Mouse (Mus musculus): Measurements from ENCODE around the gene Btf3l4.

The Btf3l4 gene

DNA sequence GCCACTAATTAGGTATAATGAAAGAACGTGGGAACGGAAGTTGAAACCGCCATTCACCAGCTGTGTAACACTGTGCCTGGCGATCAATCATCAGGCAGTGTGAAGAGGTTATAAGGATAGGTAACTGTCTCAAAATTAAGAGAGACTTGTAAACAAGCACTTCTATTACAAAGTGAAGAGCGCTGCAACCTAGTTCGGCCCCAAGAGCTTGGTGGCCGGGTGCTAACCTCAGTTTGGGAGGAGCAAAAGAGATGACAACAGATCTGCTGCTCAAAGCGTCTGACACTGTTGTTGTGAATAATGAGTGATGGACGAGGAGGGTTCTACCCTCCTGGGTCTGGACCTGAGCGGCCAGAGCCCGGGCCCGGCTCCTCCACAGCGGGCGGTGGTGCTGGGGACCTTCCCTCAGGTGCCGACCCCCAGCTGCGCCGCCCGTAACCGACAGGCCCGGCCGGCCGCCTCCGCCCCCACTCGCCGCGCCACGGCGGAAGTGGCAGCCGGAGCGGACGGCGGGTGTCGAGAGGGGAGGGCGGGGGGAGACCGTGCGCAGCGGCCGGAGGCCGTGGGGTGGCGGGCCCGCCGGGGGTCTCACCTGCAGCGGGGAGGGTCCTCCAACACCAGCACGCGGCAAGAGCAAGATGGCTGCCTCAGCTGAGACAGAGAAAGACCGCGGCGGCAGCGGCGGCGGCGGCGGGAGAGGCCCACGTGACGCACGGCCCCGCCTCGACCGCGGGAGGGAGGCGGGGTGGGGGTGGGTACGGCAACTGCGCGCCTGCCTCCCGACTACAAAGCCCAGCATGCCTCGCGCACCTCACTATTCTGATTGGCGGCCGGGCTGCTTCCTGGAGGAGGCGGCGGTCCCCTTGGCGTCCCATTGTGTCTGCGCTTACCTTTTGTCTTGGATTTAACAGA, at the start of gene Btf3l4:
Btf3l4 (minus strand) TSS at position 699 of the 912 bp plus-strand sequence.
- peak; percentile 94 for DNase-seq

GRCm38 (mm10) chr4:108878963-108879822, 45.8 kb upstream of the Btf3l4 start, which contains the start of gene Rab3b:
Gene Rab3b, plus strand, starts transcription at chr4:108879063.
- peak; percentile 43 for DNase-seq

DNA sequence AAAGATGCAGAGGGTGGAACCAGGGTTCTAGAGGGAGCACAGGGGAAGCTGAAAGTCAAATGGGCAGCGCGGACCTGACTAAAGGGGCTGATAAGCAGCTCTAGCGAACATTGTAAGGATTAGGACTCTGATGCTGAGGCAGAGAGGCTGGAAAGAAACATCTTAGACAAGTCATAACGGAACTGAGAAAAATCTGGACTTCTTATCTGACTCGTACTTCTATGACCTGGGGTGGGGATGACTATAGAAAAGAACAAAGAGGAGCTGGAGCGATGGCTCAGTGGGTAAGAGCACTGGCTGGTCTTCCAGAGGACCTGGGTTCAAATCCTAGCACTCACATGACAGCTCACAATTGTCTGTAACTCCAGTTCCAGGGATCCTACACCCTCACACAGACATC, 44.5 kb upstream of the Btf3l4 start:
- DNase-seq = no peak

DNA sequence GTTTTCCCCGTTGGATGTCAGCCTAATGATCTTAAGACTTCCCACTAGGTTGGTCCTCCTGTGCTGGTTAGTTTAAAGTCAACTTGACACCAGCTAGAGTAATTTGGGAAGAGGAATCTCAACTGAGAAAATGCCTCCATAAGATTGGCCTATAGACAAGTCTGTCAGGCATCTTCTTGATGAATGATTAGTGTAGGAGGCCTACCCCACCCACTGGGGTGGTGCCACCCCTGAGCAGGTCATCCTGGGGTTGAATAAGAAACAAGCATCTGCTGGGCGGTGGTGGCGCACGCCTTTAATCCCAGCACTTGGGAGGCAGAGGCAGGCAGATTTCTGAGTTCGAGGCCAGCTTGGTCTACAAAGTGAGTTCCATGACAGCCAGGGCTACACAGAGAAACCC, 40.3 kb upstream of the Btf3l4 start:
- DNase-seq = no peak

GRCm38 (mm10) chr4:108869730-108870374, 36.4 kb upstream of the Btf3l4 start:
- DNase-seq = peak; percentile 89

- no peak for DNase-seq
Measured at GRCm38 (mm10) chr4:108866806-108867205, 33.4 kb upstream of the Btf3l4 start.

GRCm38 (mm10) chr4:108848505-108848848, 15.1 kb upstream of the Btf3l4 start, which contains the start of gene A730015C16Rik:
Gene A730015C16Rik, minus strand, starts transcription at chr4:108848619.
- DNase-seq = no peak

DNA sequence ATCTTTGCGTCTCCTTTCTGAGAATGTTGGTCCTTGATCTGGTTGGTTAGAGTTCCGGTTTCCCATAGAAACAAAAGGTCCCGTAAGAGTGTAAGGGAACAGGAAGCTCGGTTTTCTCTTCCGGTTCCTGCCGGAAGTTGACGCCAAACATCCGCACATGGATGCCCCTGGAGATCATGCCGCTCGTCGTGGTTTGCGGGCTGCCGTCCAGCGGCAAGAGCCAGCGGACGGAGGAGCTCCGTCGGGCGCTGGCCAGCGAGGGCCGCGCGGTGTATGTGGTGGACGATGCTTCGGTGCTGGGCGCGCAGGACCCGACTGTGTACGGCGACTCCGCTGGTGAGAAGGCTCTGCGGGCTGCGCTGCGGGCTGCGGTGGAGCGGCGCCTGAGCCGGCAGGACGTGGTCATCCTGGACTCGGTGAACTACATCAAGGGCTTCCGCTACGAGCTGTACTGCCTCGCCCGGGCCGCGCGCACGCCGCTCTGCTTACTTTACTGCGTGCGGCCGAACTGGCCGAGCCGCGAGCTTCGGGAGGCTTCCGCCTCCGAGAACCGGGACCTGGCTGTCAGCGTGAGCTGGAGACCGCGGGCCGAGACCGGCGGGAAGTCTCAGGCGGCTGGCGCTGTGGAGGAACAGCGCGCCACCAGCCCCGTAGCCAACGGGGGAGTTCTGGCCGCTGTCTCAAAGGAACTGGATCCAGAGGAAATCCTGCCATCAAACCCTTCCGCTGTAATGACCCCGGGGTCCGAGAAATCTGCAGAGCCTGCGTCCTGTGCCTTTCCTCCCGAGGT, 14.5 kb upstream of the Btf3l4 start, which contains the start of gene Kti12:
Kti12 (plus strand) TSS at position 71 of the 790 bp plus-strand sequence.
- DNase-seq = peak; percentile 91

DNA sequence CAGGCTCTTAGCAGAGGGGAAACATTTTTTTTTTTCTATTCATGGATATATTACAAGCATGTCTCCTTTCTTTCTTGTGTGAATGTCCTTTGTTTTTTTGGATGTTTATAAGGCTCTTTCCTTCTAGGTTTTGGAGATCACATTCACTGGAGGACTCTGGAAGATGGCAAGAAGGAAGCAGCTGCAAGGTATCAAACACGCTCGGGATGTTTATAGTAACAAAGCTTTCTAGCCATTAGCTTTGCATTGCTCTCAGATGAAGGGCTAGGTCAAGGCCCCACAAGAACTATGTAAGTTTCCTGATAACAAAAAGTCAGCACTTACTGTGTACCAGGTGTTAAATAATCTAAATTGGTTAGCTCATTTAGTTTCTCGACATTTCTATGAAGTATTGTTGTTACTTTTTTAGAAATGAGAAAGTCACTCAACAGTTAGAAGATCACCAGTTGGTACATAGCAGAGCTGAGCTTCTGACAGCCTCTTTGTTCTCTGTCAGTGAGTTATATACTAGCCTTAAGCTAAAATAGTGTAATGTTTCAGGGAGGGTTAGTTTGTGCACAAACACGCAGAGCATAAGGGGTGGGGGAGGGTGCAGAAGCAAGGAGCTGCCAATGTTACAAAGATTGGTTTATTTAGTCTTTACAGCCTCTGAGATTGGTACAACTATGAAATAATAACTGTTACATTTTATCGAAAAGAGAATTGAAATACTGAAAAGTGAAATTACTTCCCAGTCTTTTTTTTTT, 12.6 kb upstream of the Btf3l4 start:
- no peak for DNase-seq

DNA sequence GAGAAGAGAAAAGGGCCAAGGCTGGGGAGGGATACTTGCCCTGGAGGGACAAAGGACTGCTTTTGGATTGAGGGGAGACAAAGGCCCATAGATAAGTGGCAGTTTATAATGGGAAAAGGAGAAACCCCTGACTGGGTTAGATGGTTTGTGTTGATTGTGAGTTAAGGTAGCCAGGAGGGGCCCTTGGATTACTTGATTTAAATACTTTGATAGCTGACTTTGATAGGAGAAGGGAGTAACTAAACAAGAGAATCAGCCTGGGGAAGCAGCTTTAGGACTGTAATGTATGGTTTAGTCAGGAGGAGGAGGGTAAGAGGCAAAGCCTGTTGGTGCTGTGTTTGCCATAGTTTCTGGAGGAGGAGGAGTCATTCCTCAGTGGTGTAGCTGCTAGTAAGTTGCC, 9.9 kb upstream of the Btf3l4 start:
- DNase-seq = no peak

DNA sequence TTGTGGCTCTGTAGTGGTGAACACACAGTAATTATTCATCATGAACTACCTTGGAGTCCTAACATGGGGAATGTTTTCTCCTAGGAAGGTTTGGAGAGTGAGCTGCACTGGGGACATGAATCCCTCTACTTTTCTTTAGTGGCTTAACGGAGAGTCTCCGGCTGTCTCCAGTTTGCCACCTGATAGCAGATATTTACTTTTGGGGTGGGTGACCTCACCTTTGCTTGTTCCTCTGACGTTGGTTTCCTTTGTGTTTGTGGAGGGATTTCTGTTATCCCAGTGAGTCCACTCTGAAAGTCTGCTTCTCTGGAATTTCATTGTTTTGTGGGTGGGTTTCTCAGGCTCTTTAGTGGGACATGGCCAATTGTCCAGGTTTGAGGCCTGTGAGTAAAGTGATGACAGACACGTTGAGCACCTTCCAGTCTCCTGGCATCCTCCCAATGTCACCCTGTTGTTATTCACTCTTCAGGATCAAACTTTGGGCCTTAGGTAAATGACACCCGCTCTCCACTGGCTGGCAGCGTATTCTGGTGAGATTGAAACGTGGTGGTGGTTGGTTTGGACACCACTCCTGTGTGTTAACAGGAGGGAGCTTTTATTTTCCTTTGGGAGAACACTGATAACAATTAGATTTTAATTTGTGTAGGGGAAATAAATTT, 8.6 kb upstream of the Btf3l4 start:
- no peak for DNase-seq

GRCm38 (mm10) chr4:108838031-108838430, 4.6 kb upstream of the Btf3l4 start:
- DNase-seq = peak; percentile 38

- no peak for DNase-seq
Measured at GRCm38 (mm10) chr4:108835496-108835895, 2.1 kb upstream of the Btf3l4 start.

DNA sequence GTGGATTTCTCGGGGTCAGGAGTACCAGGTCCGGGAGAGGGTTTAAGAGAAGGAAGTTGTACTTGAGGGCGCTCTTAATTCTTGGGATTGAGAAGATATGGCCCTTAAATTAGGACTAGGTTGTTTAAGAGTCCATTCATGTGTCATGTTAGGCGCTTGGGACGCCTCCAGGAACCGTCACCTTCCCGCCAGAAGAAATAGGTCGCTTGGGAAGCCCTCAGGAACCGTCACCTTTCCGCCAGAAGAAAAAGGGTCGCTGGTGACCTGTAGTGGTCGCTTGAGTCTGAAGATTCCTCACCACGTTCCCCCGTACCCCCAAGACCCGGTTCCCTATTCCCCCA, 1.5 kb upstream of the Btf3l4 start:
- no peak for DNase-seq

GRCm38 (mm10) chr4:108834115-108834970, 929 bp upstream of the Btf3l4 start, which contains the start of gene Txndc12:
Gene Txndc12, plus strand, starts transcription at chr4:108834601.
- DNase-seq = peak; percentile 86

- no peak for DNase-seq
Measured at GRCm38 (mm10) chr4:108833828-108834114, 357 bp upstream of the Btf3l4 start.

DNA sequence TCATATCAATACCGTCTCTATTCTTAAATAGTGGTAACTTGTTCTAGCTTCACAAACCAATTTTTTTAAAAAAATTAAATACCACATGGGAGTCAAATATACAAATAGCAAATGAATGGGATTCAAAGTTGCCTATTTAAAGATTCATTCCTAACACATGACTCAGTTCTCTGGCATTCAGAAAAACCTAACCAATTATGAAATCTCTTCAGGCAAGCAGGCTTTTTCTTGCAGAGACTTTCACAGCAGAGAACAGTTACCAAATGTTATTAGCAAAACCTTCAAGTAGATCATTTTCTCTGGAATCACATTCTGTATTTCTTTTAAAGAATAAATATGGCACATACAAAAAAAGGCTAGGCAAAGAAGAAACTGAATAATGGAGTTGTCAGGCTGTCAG, 2.7 kb downstream of the Btf3l4 start:
- no peak for DNase-seq

DNA sequence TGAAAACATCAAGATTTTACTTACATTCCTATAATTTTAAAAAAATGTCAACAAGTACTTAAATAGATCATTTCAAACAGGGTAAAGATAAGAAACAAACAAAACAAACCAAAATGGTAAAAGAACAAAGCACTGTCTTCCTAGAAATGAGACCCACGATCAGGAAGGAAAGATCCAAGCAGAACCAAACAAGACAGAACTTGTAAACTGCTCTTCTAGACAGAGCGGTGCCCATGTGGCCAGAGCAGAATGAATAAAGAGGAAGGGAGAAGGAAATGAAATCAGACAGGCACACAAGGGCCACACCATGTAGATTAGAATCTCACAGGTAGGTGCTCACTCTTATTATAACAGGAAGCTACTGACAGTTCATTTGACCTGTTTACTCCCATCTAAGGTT, 6.8 kb downstream of the Btf3l4 start:
- no peak for DNase-seq

GRCm38 (mm10) chr4:108826096-108826495, 7.3 kb downstream of the Btf3l4 start:
- DNase-seq = no peak

GRCm38 (mm10) chr4:108825677-108826076, 7.7 kb downstream of the Btf3l4 start:
- DNase-seq = no peak
